Mouse (Mus musculus): ENCODE measurements around the gene Ppp1r12c.

DNA sequence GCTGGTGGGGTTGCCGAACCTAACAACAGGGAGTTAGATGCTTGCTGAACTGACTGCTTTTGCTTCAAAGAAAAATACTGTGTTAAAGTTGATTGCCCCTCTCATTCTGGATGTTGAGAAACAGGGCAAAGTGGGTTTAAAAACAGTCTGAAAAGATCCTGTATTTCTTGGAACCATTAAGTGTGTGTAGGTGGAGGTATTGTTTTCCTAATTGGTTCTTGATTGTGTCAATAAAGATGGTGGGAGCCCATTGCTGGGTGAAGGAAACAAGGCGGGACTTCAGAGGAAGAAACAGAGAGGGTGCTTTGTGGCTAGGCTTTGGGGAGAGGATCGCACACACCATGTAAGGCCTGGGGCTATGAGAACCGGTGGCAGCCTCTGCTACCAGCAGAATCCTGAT lies 35.7 kb upstream of the Ppp1r12c start:
- TF ChIP-seq GATA1 (IDR thresholded peaks at IDR 0.05; ENCODE audit: borderline replicate concordance, low read length) (no peak), FLI1 (IDR thresholded peaks at IDR 0.05; ENCODE audit: low read length) (no peak)
